Mouse (Mus musculus) gonadal fat pad, adult 2 months (tissue): ENCODE measurements around the gene Ythdc1. TPM values are rescaled to one million over a fixed set of nuclear protein-coding genes. Genes with fewer than 3 reads are reported as not detected.
A peak's percentile ranks its signal among the peaks of the same experiment; 100 is the strongest.
"Not testable (repeated sequence)": the region's sequence is repeated elsewhere in the genome, so short reads cannot be mapped to it uniquely, and the experiment has no call there.

Source experiments
- DNase-seq: peaks from one replicate; pipeline ENCODE4 v3.0.0-alpha.2; 2012; ENCODE audit warnings: low read depth
- polyA plus RNA-seq: library from polyadenylated mRNA; depleted of rRNA; stranded (reverse); fragments of >200 nt; gene quantifications from 2 replicates; pipeline ENCODE4 v1.2.3, GENCODE M21; 2012; rRNA removed

Gene Ythdc1
- polyA plus RNA-seq: 9.8 and 17.3 TPM in 2 replicates

GRCm38 (mm10) chr5:86803962-86804940, at the start of gene Ythdc1:
TSS of gene Ythdc1 (plus strand) at chr5:86804221.
- peak; percentile 54 for DNase-seq

GRCm38 (mm10) chr5:86769015-86769658, 34.9 kb upstream of the Ythdc1 start:
- DNase-seq: no peak

- DNase-seq: no peak
These were observed 33.0 kb upstream of the Ythdc1 start for GRCm38 (mm10) chr5:86771010-86771409.

GRCm38 (mm10) chr5:86776941-86777340, 27.1 kb upstream of the Ythdc1 start:
- no peak for DNase-seq

- DNase-seq: no peak
These were observed 25.6 kb upstream of the Ythdc1 start for GRCm38 (mm10) chr5:86778471-86778870.

- no peak for DNase-seq
These were observed 21.0 kb upstream of the Ythdc1 start for GRCm38 (mm10) chr5:86783059-86783458.

- DNase-seq: no peak
These were observed 19.8 kb upstream of the Ythdc1 start for GRCm38 (mm10) chr5:86784205-86784604.

GRCm38 (mm10) chr5:86786798-86787197, 17.2 kb upstream of the Ythdc1 start:
- DNase-seq: no peak

GRCm38 (mm10) chr5:86789954-86790353, 14.1 kb upstream of the Ythdc1 start:
- no peak for DNase-seq

GRCm38 (mm10) chr5:86792249-86792648, 11.8 kb upstream of the Ythdc1 start:
- no peak for DNase-seq

- no peak for DNase-seq
These were observed 11.2 kb upstream of the Ythdc1 start for GRCm38 (mm10) chr5:86792807-86793206.

- DNase-seq: no peak
These were observed 12.8 kb downstream of the Ythdc1 start for GRCm38 (mm10) chr5:86816795-86817194.

- not testable (repeated sequence) for DNase-seq
These were observed 32.4 kb downstream of the Ythdc1 start for GRCm38 (mm10) chr5:86836378-86836777.

GRCm38 (mm10) chr5:86838110-86838509, 34.1 kb downstream of the Ythdc1 start:
- DNase-seq: no peak

- no peak for DNase-seq
These were observed 35.5 kb downstream of the Ythdc1 start for GRCm38 (mm10) chr5:86839472-86839871.

- no peak for DNase-seq
These were observed 36.2 kb downstream of the Ythdc1 start for GRCm38 (mm10) chr5:86840207-86840606.

GRCm38 (mm10) chr5:86841261-86841660, 37.2 kb downstream of the Ythdc1 start:
- DNase-seq: not testable (repeated sequence)

GRCm38 (mm10) chr5:86850104-86850503, 46.1 kb downstream of the Ythdc1 start:
- no peak for DNase-seq

- DNase-seq: no peak
These were observed 47.6 kb downstream of the Ythdc1 start for GRCm38 (mm10) chr5:86851658-86852057.

- not testable (repeated sequence) for DNase-seq
These were observed 52.5 kb downstream of the Ythdc1 start for GRCm38 (mm10) chr5:86856505-86856904.

GRCm38 (mm10) chr5:86857682-86858081, 53.7 kb downstream of the Ythdc1 start:
- no peak for DNase-seq

- no peak for DNase-seq
These were observed 54.3 kb downstream of the Ythdc1 start for GRCm38 (mm10) chr5:86858336-86858735.

GRCm38 (mm10) chr5:86871877-86872276, 67.9 kb downstream of the Ythdc1 start:
- DNase-seq: no peak
